Mouse (Mus musculus): Measurements from ENCODE around the gene Kif14. TPM values are rescaled to one million over a fixed set of nuclear protein-coding genes. Genes with fewer than 3 reads are reported as not detected.
"Not testable (repeated sequence)": the region's sequence is repeated elsewhere in the genome, so short reads cannot be mapped to it uniquely, and the experiment has no call there.

The Kif14 gene
- polyA plus RNA-seq, 1 experiment from 2014 or later: 11.6 TPM

- no peaks in the 10 kb centered on the region for H3K36me3 ChIP-seq (ENCODE audit: control insufficient read depth, insufficient read depth, low read length)
- peaks cover 14% of the 10 kb centered on the region for H3K4me1 ChIP-seq (ENCODE audit: control insufficient read depth, insufficient read depth, low read length)
- 0 out of 2 replicates have a peak overlapping the region, but pooled peaks have one; percentile 29 for H3K4me2 ChIP-seq (replicated peaks; ENCODE audit: low read depth, low read length)
- no peaks in the 10 kb centered on the region; the same call in 1 of the 2 replicates for H3K9me3 ChIP-seq (ENCODE audit: control insufficient read depth, low read length)
- no peak overlapping the region; the same call in 1 of the 2 replicates for H3K27ac ChIP-seq (ENCODE audit: low read depth, low read length)
- H3K27me3 ChIP-seq (ENCODE audit: control insufficient read depth, insufficient read depth, low read length): no peaks in the 10 kb centered on the region
- 0 out of 2 replicates have a peak, but pooled peaks have one; percentile 9 for ATAC-seq (ENCODE audit: low FRiP score, low TSS enrichment)
- WGBS: 14% methylated on average over 9 of the region's 9 CpGs
- no peak overlapping the region for H3K4me3 ChIP-seq (ENCODE audit: low read length)
- no peak overlapping the region for H3K9ac ChIP-seq (ENCODE audit: low read depth, low read length)
Measured at GRCm38 (mm10) chr1:136540407-136540895, 74.3 kb downstream of the Kif14 start.

GRCm38 (mm10) chr1:136541618-136542376 lies 75.7 kb downstream of the Kif14 start:
- Histone ChIP-seq H3K9me3 (ENCODE audit: control insufficient read depth, low read length) (no peaks in the 10 kb centered on the region; the same call in 1 of the 2 replicates), H3K9ac (ENCODE audit: low read depth, low read length) (no peak overlapping the region), H3K27ac (ENCODE audit: low read depth, low read length) (no peak overlapping the region), H3K4me2 (replicated peaks; ENCODE audit: low read depth, low read length) (no peak overlapping the region), H3K4me3 (ENCODE audit: low read length) (no peak overlapping the region), H3K4me1 (ENCODE audit: control insufficient read depth, insufficient read depth, low read length) (peaks cover 14% of the 10 kb centered on the region), H3K27me3 (ENCODE audit: control insufficient read depth, insufficient read depth, low read length) (no peaks in the 10 kb centered on the region), H3K36me3 (ENCODE audit: control insufficient read depth, insufficient read depth, low read length) (no peaks in the 10 kb centered on the region)
- ATAC-seq (ENCODE audit: low FRiP score, low TSS enrichment): no peak
- 63% methylated on average over 12 of the region's 12 CpGs for WGBS

GRCm38 (mm10) chr1:136543920-136544319 lies 77.8 kb downstream of the Kif14 start:
- Histone ChIP-seq H3K9ac (ENCODE audit: low read depth, low read length) (no peak overlapping the region), H3K27ac (ENCODE audit: low read depth, low read length) (no peak overlapping the region), H3K4me1 (ENCODE audit: control insufficient read depth, insufficient read depth, low read length) (peaks cover 14% of the 10 kb centered on the region), H3K4me3 (ENCODE audit: low read length) (no peak overlapping the region), H3K9me3 (ENCODE audit: control insufficient read depth, low read length) (no peaks in the 10 kb centered on the region), H3K36me3 (ENCODE audit: control insufficient read depth, insufficient read depth, low read length) (no peaks in the 10 kb centered on the region), H3K4me2 (replicated peaks; ENCODE audit: low read depth, low read length) (no peak overlapping the region), H3K27me3 (ENCODE audit: control insufficient read depth, insufficient read depth, low read length) (no peaks in the 10 kb centered on the region)
- no peak; the same call in 1 of the 2 replicates for ATAC-seq (ENCODE audit: low FRiP score, low TSS enrichment)
- WGBS: 31% methylated on average over 7 of the region's 7 CpGs

GRCm38 (mm10) chr1:136547068-136547467 lies 80.9 kb downstream of the Kif14 start:
- no peak overlapping the region for H3K4me3 ChIP-seq (ENCODE audit: low read length)
- 92% methylated on average over 2 of the region's 2 CpGs for WGBS
- ATAC-seq (ENCODE audit: low FRiP score, low TSS enrichment): no peak
- H3K27me3 ChIP-seq (ENCODE audit: control insufficient read depth, insufficient read depth, low read length): no peaks in the 10 kb centered on the region
- no peaks in the 10 kb centered on the region for H3K4me1 ChIP-seq (ENCODE audit: control insufficient read depth, insufficient read depth, low read length)
- H3K27ac ChIP-seq (ENCODE audit: low read depth, low read length): no peak overlapping the region
- no peak overlapping the region for H3K4me2 ChIP-seq (replicated peaks; ENCODE audit: low read depth, low read length)
- H3K9me3 ChIP-seq (ENCODE audit: control insufficient read depth, low read length): no peaks in the 10 kb centered on the region
- no peaks in the 10 kb centered on the region for H3K36me3 ChIP-seq (ENCODE audit: control insufficient read depth, insufficient read depth, low read length)
- H3K9ac ChIP-seq (ENCODE audit: low read depth, low read length): no peak overlapping the region

- Histone ChIP-seq H3K27ac (ENCODE audit: low read depth, low read length) (no peak overlapping the region), H3K27me3 (ENCODE audit: control insufficient read depth, insufficient read depth, low read length) (no peaks in the 10 kb centered on the region), H3K4me2 (replicated peaks; ENCODE audit: low read depth, low read length) (no peak overlapping the region), H3K36me3 (ENCODE audit: control insufficient read depth, insufficient read depth, low read length) (no peaks in the 10 kb centered on the region), H3K9me3 (ENCODE audit: control insufficient read depth, low read length) (no peaks in the 10 kb centered on the region), H3K4me1 (ENCODE audit: control insufficient read depth, insufficient read depth, low read length) (no peaks in the 10 kb centered on the region), H3K4me3 (ENCODE audit: low read length) (no peak overlapping the region), H3K9ac (ENCODE audit: low read depth, low read length) (no peak overlapping the region)
- no peak for ATAC-seq (ENCODE audit: low FRiP score, low TSS enrichment)
- 94% methylated on average over 6 of the region's 6 CpGs for WGBS
Measured at GRCm38 (mm10) chr1:136550285-136550684, 84.1 kb downstream of the Kif14 start.

GRCm38 (mm10) chr1:136550851-136551540 lies 84.9 kb downstream of the Kif14 start:
- no peak overlapping the region for H3K4me2 ChIP-seq (replicated peaks; ENCODE audit: low read depth, low read length)
- 0 out of 2 replicates have a peak, but pooled peaks have one; percentile 34 for ATAC-seq (ENCODE audit: low FRiP score, low TSS enrichment)
- WGBS: 27% methylated on average over 16 of the region's 16 CpGs

GRCm38 (mm10) chr1:136554686-136555085 lies 88.5 kb downstream of the Kif14 start:
- Histone ChIP-seq H3K4me2 (replicated peaks; ENCODE audit: low read depth, low read length) (no peak overlapping the region), H3K27me3 (ENCODE audit: control insufficient read depth, insufficient read depth, low read length) (no peaks in the 10 kb centered on the region), H3K27ac (ENCODE audit: low read depth, low read length) (no peak overlapping the region), H3K9ac (ENCODE audit: low read depth, low read length) (no peak overlapping the region), H3K4me3 (ENCODE audit: low read length) (no peak overlapping the region), H3K36me3 (ENCODE audit: control insufficient read depth, insufficient read depth, low read length) (no peaks in the 10 kb centered on the region), H3K4me1 (ENCODE audit: control insufficient read depth, insufficient read depth, low read length) (no peaks in the 10 kb centered on the region), H3K9me3 (ENCODE audit: control insufficient read depth, low read length) (no peaks in the 10 kb centered on the region)
- ATAC-seq (ENCODE audit: low FRiP score, low TSS enrichment): no peak
- WGBS: 79% methylated on average over 3 of the region's 3 CpGs

More at GRCm38 (mm10) chr1:136550851-136551540, 84.9 kb downstream of the Kif14 start:
- Histone ChIP-seq H3K9me3 (ENCODE audit: control insufficient read depth, low read length) (no peaks in the 10 kb centered on the region), H3K27me3 (ENCODE audit: control insufficient read depth, insufficient read depth, low read length) (no peaks in the 10 kb centered on the region), H3K9ac (ENCODE audit: low read depth, low read length) (no peak overlapping the region), H3K27ac (ENCODE audit: low read depth, low read length) (no peak overlapping the region), H3K36me3 (ENCODE audit: control insufficient read depth, insufficient read depth, low read length) (no peaks in the 10 kb centered on the region), H3K4me3 (ENCODE audit: low read length) (no peak overlapping the region), H3K4me1 (ENCODE audit: control insufficient read depth, insufficient read depth, low read length) (no peaks in the 10 kb centered on the region)

GRCm38 (mm10) chr1:136555892-136556291 lies 89.7 kb downstream of the Kif14 start:
- Histone ChIP-seq H3K4me3 (ENCODE audit: low read length) (no peak overlapping the region), H3K4me2 (replicated peaks; ENCODE audit: low read depth, low read length) (no peak overlapping the region), H3K36me3 (ENCODE audit: control insufficient read depth, insufficient read depth, low read length) (no peaks in the 10 kb centered on the region), H3K4me1 (ENCODE audit: control insufficient read depth, insufficient read depth, low read length) (no peaks in the 10 kb centered on the region), H3K27me3 (ENCODE audit: control insufficient read depth, insufficient read depth, low read length) (no peaks in the 10 kb centered on the region), H3K9ac (ENCODE audit: low read depth, low read length) (no peak overlapping the region), H3K27ac (ENCODE audit: low read depth, low read length) (no peak overlapping the region), H3K9me3 (ENCODE audit: control insufficient read depth, low read length) (no peaks in the 10 kb centered on the region)
- WGBS: 35% methylated on average over 7 of the region's 7 CpGs
- no peak for ATAC-seq (ENCODE audit: low FRiP score, low TSS enrichment)

- H3K9ac ChIP-seq (ENCODE audit: low read depth, low read length); H3K27me3 ChIP-seq (ENCODE audit: control insufficient read depth, insufficient read depth, low read length); ATAC-seq (ENCODE audit: low FRiP score, low TSS enrichment); H3K4me2 ChIP-seq (replicated peaks; ENCODE audit: low read depth, low read length); H3K9me3 ChIP-seq (ENCODE audit: control insufficient read depth, low read length); H3K4me3 ChIP-seq (ENCODE audit: low read length); H3K36me3 ChIP-seq (ENCODE audit: control insufficient read depth, insufficient read depth, low read length); H3K27ac ChIP-seq (ENCODE audit: low read depth, low read length); H3K4me1 ChIP-seq (ENCODE audit: control insufficient read depth, insufficient read depth, low read length): not testable (repeated sequence)
- WGBS: 81% methylated on average over 2 of the region's 2 CpGs
Measured at GRCm38 (mm10) chr1:136556643-136557042, 90.5 kb downstream of the Kif14 start.
